Mouse (Mus musculus) embryonic stem cell, embryonic (primary cell): ENCODE measurements around the gene Fnip2.

ENCODE experiments used
- CTCF ChIA-PET, 4 experiments: fragments of 300-600 bp in 2 of 4; fragments of 350-600 bp in 2 of 4; sonication (Branson Sonifier 250); formaldehyde crosslinking; loops; one replicate each; lab custom pipeline; 2022; ENCODE audit warnings: inconsistent platforms in 2 of 4; lab: Charles Lee
- POLR2A ChIA-PET, 4 experiments: fragments of 300-600 bp in 2 of 4; fragments of 350-600 bp in 2 of 4; sonication (Branson Sonifier 250); formaldehyde crosslinking; loops; one replicate each; lab custom pipeline; 2022; ENCODE audit warnings: antibody characterized with exemption in 4 of 4, inconsistent platforms in 1 of 4; lab: Charles Lee

Gene Fnip2

GRCm38 (mm10) chr3:79573376-79573775, 5.8 kb upstream of the Fnip2 start:
- CTCF ChIA-PET = interaction anchor here in 3 of 4 experiments (0.6 to 1.5 kb wide), 4 partner anchors 14 to 631 kb away, joined by 3 to 4 read pairs (median 4); no protein-coding TSS in a partner anchor

GRCm38 (mm10) chr3:79572399-79572798, 4.8 kb upstream of the Fnip2 start:
- POLR2A ChIA-PET = interaction anchor here in 2 of 4 experiments (0.9 to 2.4 kb wide), 7 partner anchors 9 to 56 kb away, joined by 3 to 8 read pairs (median 4); partner anchors contain the start of genes 4930579G24Rik (in 1 of the 2), Etfdh (in 1 of the 2) and Ppid (in 1 of the 2)
- CTCF ChIA-PET = interaction anchor here in 1 of 4 experiments (0.7 kb wide), 1 partner anchor 14 kb away, joined by 3 read pairs; no protein-coding TSS in a partner anchor

More at GRCm38 (mm10) chr3:79573376-79573775, 5.8 kb upstream of the Fnip2 start:
- POLR2A ChIA-PET = interaction anchor here in 2 of 4 experiments (1.5 to 2.4 kb wide), 2 partner anchors 14 to 55 kb away, joined by 3 to 8 read pairs; partner anchors contain the start of genes 4930579G24Rik (in 1 of the 2) and Etfdh (in 1 of the 2)

GRCm38 (mm10) chr3:79569351-79569681, 1.7 kb upstream of the Fnip2 start:
- ChIA-PET POLR2A (interaction anchor here in 3 of 4 experiments (0.6 to 4.4 kb wide), 28 partner anchors 8 to 367 kb away, joined by 3 to 97 read pairs (median 10); partner anchors contain the start of genes Ppid (in 2 of the 3), 4930579G24Rik (in 1 of the 3) and Etfdh (in 1 of the 3)), CTCF (interaction anchor here (0.6 to 3.1 kb wide), 10 partner anchors 9 to 777 kb away, joined by 3 to 15 read pairs (median 5); partner anchors contain the start of gene 4930579G24Rik (in 1 of the 4))

- CTCF ChIA-PET = interaction anchor here (0.6 to 3.1 kb wide), 17 partner anchors 9 to 776 kb away, joined by 3 to 15 read pairs (median 3); partner anchors contain the start of gene 4930579G24Rik (in 1 of the 4)
Measured at GRCm38 (mm10) chr3:79568629-79569350, 1.2 kb upstream of the Fnip2 start.

GRCm38 (mm10) chr3:79566716-79567691, 592 bp downstream of the Fnip2 start:
- CTCF ChIA-PET = interaction anchor here (0.6 to 3.1 kb wide), 7 partner anchors 20 to 365 kb away, joined by 3 to 15 read pairs (median 4); no protein-coding TSS in a partner anchor
- POLR2A ChIA-PET = interaction anchor here (0.6 to 4.4 kb wide), 70 partner anchors 9 to 450 kb away, joined by 3 to 97 read pairs (median 5); partner anchors contain the start of genes Ppid (in 3 of the 4), 4930579G24Rik (in 2 of the 4) and Etfdh (in 2 of the 4)

More at GRCm38 (mm10) chr3:79568629-79569350, 1.2 kb upstream of the Fnip2 start:
- POLR2A ChIA-PET = interaction anchor here (0.5 to 4.4 kb wide), 55 partner anchors 8 to 1652 kb away, joined by 3 to 97 read pairs (median 6); partner anchors contain the start of genes 4930579G24Rik (in 3 of the 4), Etfdh (in 2 of the 4) and Ppid (in 2 of the 4)

GRCm38 (mm10) chr3:79564875-79565606, 2.6 kb downstream of the Fnip2 start:
- CTCF ChIA-PET = no interaction called here
- POLR2A ChIA-PET = no interaction called here

- ChIA-PET CTCF (no interaction called here), POLR2A (interaction anchor here in 2 of 4 experiments (0.7 to 2.6 kb wide), 5 partner anchors 10 to 36 kb away, joined by 3 to 11 read pairs (median 8); no protein-coding TSS in a partner anchor)
Measured at GRCm38 (mm10) chr3:79563511-79563910, 4.1 kb downstream of the Fnip2 start.

GRCm38 (mm10) chr3:79561784-79562715, 5.5 kb downstream of the Fnip2 start:
- POLR2A ChIA-PET = interaction anchor here in 3 of 4 experiments (0.9 to 2.6 kb wide), 10 partner anchors 8 to 46 kb away, joined by 3 to 11 read pairs (median 4); partner anchors contain the start of gene Ppid (in 1 of the 3)
- CTCF ChIA-PET = no interaction called here

- CTCF ChIA-PET = interaction anchor here in 1 of 4 experiments (0.7 kb wide), 1 partner anchor 60 kb away, joined by 5 read pairs; no protein-coding TSS in a partner anchor
- POLR2A ChIA-PET = interaction anchor here in 2 of 4 experiments (0.6 to 2.0 kb wide), 5 partner anchors 9 to 776 kb away, joined by 3 to 11 read pairs (median 4); no protein-coding TSS in a partner anchor
Measured at GRCm38 (mm10) chr3:79560555-79560954, 7.0 kb downstream of the Fnip2 start.

GRCm38 (mm10) chr3:79559773-79560045, 7.9 kb downstream of the Fnip2 start:
- ChIA-PET CTCF (interaction anchor here in 1 of 4 experiments (0.6 kb wide), 1 partner anchor 10 kb away, joined by 5 read pairs; no protein-coding TSS in a partner anchor), POLR2A (interaction anchor here in 2 of 4 experiments (0.9 to 2.0 kb wide), 5 partner anchors 8 to 29 kb away, joined by 3 to 11 read pairs (median 4); no protein-coding TSS in a partner anchor)

GRCm38 (mm10) chr3:79559021-79559772, 8.4 kb downstream of the Fnip2 start:
- ChIA-PET CTCF (no interaction called here), POLR2A (interaction anchor here in 2 of 4 experiments (0.9 to 2.0 kb wide), 4 partner anchors 7 to 29 kb away, joined by 3 to 11 read pairs (median 4); no protein-coding TSS in a partner anchor)

- POLR2A ChIA-PET = interaction anchor here in 2 of 4 experiments (0.9 to 4.5 kb wide), 3 partner anchors 12 to 24 kb away, joined by 4 to 62 read pairs (median 42); partner anchors contain the start of gene Fnip2 (in 1 of the 2)
- CTCF ChIA-PET = interaction anchor here in 1 of 4 experiments (0.7 kb wide), 1 partner anchor 25 kb away, joined by 3 read pairs; no protein-coding TSS in a partner anchor
Measured at GRCm38 (mm10) chr3:79555061-79555460, 12.5 kb downstream of the Fnip2 start.

GRCm38 (mm10) chr3:79553779-79554178, 13.8 kb downstream of the Fnip2 start:
- CTCF ChIA-PET = no interaction called here

GRCm38 (mm10) chr3:79551826-79552552, 15.6 kb downstream of the Fnip2 start:
- CTCF ChIA-PET = interaction anchor here in 1 of 4 experiments (1.3 kb wide), 1 partner anchor 35 kb away, joined by 7 read pairs; no protein-coding TSS in a partner anchor
- POLR2A ChIA-PET = interaction anchor here (0.6 to 4.8 kb wide), 32 partner anchors 8 to 350 kb away, joined by 3 to 66 read pairs (median 5); partner anchors contain the start of genes Fnip2 (in 3 of the 4), 4930579G24Rik (in 1 of the 4), Etfdh (in 1 of the 4) and Ppid (in 1 of the 4)

More at GRCm38 (mm10) chr3:79553779-79554178, 13.8 kb downstream of the Fnip2 start:
- POLR2A ChIA-PET = interaction anchor here in 3 of 4 experiments (0.8 to 4.8 kb wide), 14 partner anchors 9 to 26 kb away, joined by 3 to 66 read pairs (median 8); partner anchors contain the start of gene Fnip2 (in 3 of the 3)
